In genomic region chr1:135794216-135795134, GRCm38 (mm10) we compare ENCODE assay signal across 8 mouse cellular contexts. TPM values are rescaled to one million over a fixed set of nuclear protein-coding genes. Genes with fewer than 3 reads are reported as not detected.
A peak's percentile ranks its signal among the peaks of the same experiment; 100 is the strongest.
DNase-seq lines count a peak whose midpoint lies in the region; ATAC-seq lines count a peak whose summit lies in the region.

No protein-coding gene starts in this region.

- DNase-seq in gastrocnemius, adult 18-20 months (ENCODE audit: low spot score): peak; percentile 56
- DNase-seq in gastrocnemius, postnatal 10 days: no peak
- DNase-seq in embryonic facial prominence, embryonic 14.5 days (ENCODE audit: low spot score): peak; percentile 84
- DNase-seq in left cerebral cortex, adult 8-10 months (ENCODE audit: low spot score in 2 of 2): no peak
- DNase-seq in left cerebral cortex, adult 11 months (ENCODE audit: low spot score): no peak
- no peak for DNase-seq in cerebellum, postnatal 25 days

- peak overlapping the region; percentile 47 for H3K9ac ChIP-seq in embryonic facial prominence, embryonic 14.5 days (ENCODE audit: low read depth, low read length)
- H3K9ac ChIP-seq in limb, embryonic 12.5 days (replicated peaks): no peak overlapping the region
- H3K9ac ChIP-seq in midbrain, embryonic 15.5 days: no peak overlapping the region

- no peaks in the 10 kb centered on the region for H3K9me3 ChIP-seq in embryonic facial prominence, embryonic 14.5 days (ENCODE audit: control insufficient read depth, low read length)
- H3K9me3 ChIP-seq in limb, embryonic 12.5 days: no peaks in the 10 kb centered on the region
- no peaks in the 10 kb centered on the region for H3K9me3 ChIP-seq in midbrain, embryonic 15.5 days

- peaks cover 15% of the 10 kb centered on the region for H3K4me1 ChIP-seq in embryonic facial prominence, embryonic 14.5 days (ENCODE audit: control insufficient read depth, insufficient read depth, low read length)
- H3K4me1 ChIP-seq in limb, embryonic 12.5 days (replicated peaks): peaks cover 24% of the 10 kb centered on the region
- peaks cover 14% of the 10 kb centered on the region for H3K4me1 ChIP-seq in midbrain, embryonic 15.5 days

- WGBS in embryonic facial prominence, embryonic 14.5 days: 28% methylated on average over 19 of the region's 20 CpGs
- WGBS in limb, embryonic 12.5 days: 31% methylated on average over 20 of the region's 20 CpGs
- 21% methylated on average over 20 of the region's 20 CpGs for WGBS in midbrain, embryonic 15.5 days

- ATAC-seq in embryonic facial prominence, embryonic 14.5 days (ENCODE audit: low read depth): peak; percentile 80
- ATAC-seq in limb, embryonic 12.5 days (ENCODE audit: insufficient number of reproducible peaks, insufficient read depth, low FRiP score, low TSS enrichment, low read depth): peak; percentile 45; the same call in 1 of the 2 replicates
- no peak for ATAC-seq in midbrain, embryonic 15.5 days (replicated peaks)

- H3K4me2 ChIP-seq in embryonic facial prominence, embryonic 14.5 days (ENCODE audit: low read depth, low read length): peak overlapping the region; percentile 51
- H3K4me2 ChIP-seq in limb, embryonic 12.5 days: peak overlapping the region; percentile 50
- peak overlapping the region; percentile 45 for H3K4me2 ChIP-seq in midbrain, embryonic 15.5 days

- H3K27me3 ChIP-seq in embryonic facial prominence, embryonic 14.5 days (replicated peaks; ENCODE audit: control insufficient read depth, insufficient read depth, low read length): no peaks in the 10 kb centered on the region
- H3K27me3 ChIP-seq in limb, embryonic 12.5 days: peaks cover 35% of the 10 kb centered on the region
- H3K27me3 ChIP-seq in midbrain, embryonic 15.5 days (replicated peaks): no peaks in the 10 kb centered on the region; the same call in 1 of the 2 replicates

- H3K36me3 ChIP-seq in embryonic facial prominence, embryonic 14.5 days (ENCODE audit: control insufficient read depth, insufficient read depth, low read length): no peaks in the 10 kb centered on the region
- no peaks in the 10 kb centered on the region for H3K36me3 ChIP-seq in limb, embryonic 12.5 days
- no peaks in the 10 kb centered on the region for H3K36me3 ChIP-seq in midbrain, embryonic 15.5 days (replicated peaks)

- peak overlapping the region; percentile 35; the same call in 1 of the 2 replicates for H3K27ac ChIP-seq in embryonic facial prominence, embryonic 14.5 days (replicated peaks; ENCODE audit: low read depth, low read length)
- no peak overlapping the region for H3K27ac ChIP-seq in limb, embryonic 12.5 days
- no peak overlapping the region for H3K27ac ChIP-seq in midbrain, embryonic 15.5 days

- H3K4me3 ChIP-seq in embryonic facial prominence, embryonic 14.5 days (ENCODE audit: low read depth, low read length): peak overlapping the region; percentile 13
- H3K4me3 ChIP-seq in limb, embryonic 12.5 days (replicated peaks): peak overlapping the region; percentile 26; the same call in 1 of the 2 replicates
- H3K4me3 ChIP-seq in midbrain, embryonic 15.5 days: no peak overlapping the region

RNA-seq across cellular contexts. Expression of gene Tnni1, which starts 15.2 kb away (rescaled TPM):
- total RNA-seq in gastrocnemius, adult 18-20 months (2021): 100 to 1,000 TPM; 310 to 354 TPM
- total RNA-seq in gastrocnemius, postnatal 10 days (2021): 100 to 1,000 TPM; 162 to 214 TPM
- 637 and 738 TPM in 2 replicates for polyA plus RNA-seq in embryonic facial prominence, embryonic 14.5 days (2014; fragmentation: Nextera tagmentation; extraction: Ambion mirVana)
- 89.0 and 101 TPM in 2 replicates for polyA plus RNA-seq in limb, embryonic 12.5 days (2016; fragmentation: Nextera tagmentation; extraction: Ambion mirVana)
- 0.56 and 1.9 TPM in 2 replicates for polyA plus RNA-seq in midbrain, embryonic 15.5 days (2015; fragmentation: Nextera tagmentation; extraction: Ambion mirVana)
- 1 to 10 TPM; 3.7 to 7.8 (median 4.2) TPM for total RNA-seq in left cerebral cortex, adult 8-10 months (2022)

RNA-seq across cellular contexts. Expression of gene Lad1, which starts 23.9 kb away (rescaled TPM):
- under 1 TPM in 1 of 2 experiments, not detected in 1; 0.09 TPM for total RNA-seq in gastrocnemius, adult 18-20 months (2021)
- under 1 TPM; 0.11 to 0.12 TPM for total RNA-seq in gastrocnemius, postnatal 10 days (2021)
- 16.6 and 21.7 TPM in 2 replicates for polyA plus RNA-seq in embryonic facial prominence, embryonic 14.5 days (2014; fragmentation: Nextera tagmentation; extraction: Ambion mirVana)
- 5.2 and 5.3 TPM in 2 replicates for polyA plus RNA-seq in limb, embryonic 12.5 days (2016; fragmentation: Nextera tagmentation; extraction: Ambion mirVana)
- 0.69 and 1.4 TPM in 2 replicates for polyA plus RNA-seq in midbrain, embryonic 15.5 days (2015; fragmentation: Nextera tagmentation; extraction: Ambion mirVana)
- total RNA-seq in left cerebral cortex, adult 8-10 months (2022): 1 to 10 TPM in 2 of 4 experiments, under 1 TPM in 2; 0.68 to 1.2 (median 1.1) TPM

RNA-seq across cellular contexts. Expression of gene Phlda3, which starts 28.6 kb away (rescaled TPM):
- 100 to 1,000 TPM; 152 to 154 TPM for total RNA-seq in gastrocnemius, adult 18-20 months (2021)
- total RNA-seq in gastrocnemius, postnatal 10 days (2021): 10 to 100 TPM; 24.1 to 36.7 TPM
- polyA plus RNA-seq in embryonic facial prominence, embryonic 14.5 days (2014; fragmentation: Nextera tagmentation; extraction: Ambion mirVana): 80.1 and 90.4 TPM in 2 replicates
- polyA plus RNA-seq in limb, embryonic 12.5 days (2016; fragmentation: Nextera tagmentation; extraction: Ambion mirVana): 43.6 and 43.7 TPM in 2 replicates
- 27.6 and 31.4 TPM in 2 replicates for polyA plus RNA-seq in midbrain, embryonic 15.5 days (2015; fragmentation: Nextera tagmentation; extraction: Ambion mirVana)
- 10 to 100 TPM; 20.7 to 22.0 (median 21.7) TPM for total RNA-seq in left cerebral cortex, adult 8-10 months (2022)

RNA-seq across cellular contexts. Expression of gene Tnnt2, which starts 41.7 kb away (rescaled TPM):
- 1 to 10 TPM; 3.3 to 4.3 TPM for total RNA-seq in gastrocnemius, adult 18-20 months (2021)
- 10 to 100 TPM; 41.1 to 52.6 TPM for total RNA-seq in gastrocnemius, postnatal 10 days (2021)
- polyA plus RNA-seq in embryonic facial prominence, embryonic 14.5 days (2014; fragmentation: Nextera tagmentation; extraction: Ambion mirVana): 193 and 213 TPM in 2 replicates
- 36.0 and 40.6 TPM in 2 replicates for polyA plus RNA-seq in limb, embryonic 12.5 days (2016; fragmentation: Nextera tagmentation; extraction: Ambion mirVana)
- polyA plus RNA-seq in midbrain, embryonic 15.5 days (2015; fragmentation: Nextera tagmentation; extraction: Ambion mirVana): 0.71 and 13.1 TPM in 2 replicates
- 10 to 100 TPM; 11.8 to 18.8 (median 13.4) TPM for total RNA-seq in left cerebral cortex, adult 8-10 months (2022)

Comparison
In these comparisons a context has a peak if more than half of its experiments do, and no peak if none do; other contexts are left out.
1. DNase-seq: peak in gastrocnemius, adult 18-20 months (single experiment) and embryonic facial prominence, embryonic 14.5 days (single experiment); none in gastrocnemius, postnatal 10 days (single experiment), left cerebral cortex, adult 8-10 months (0 of 2), left cerebral cortex, adult 11 months (single experiment) and cerebellum, postnatal 25 days (0 of 2).
2. RNA of gene Phlda3, which starts 28.6 kb away (total RNA-seq): 152 to 154 TPM in gastrocnemius, adult 18-20 months; 24.1 to 36.7 TPM in gastrocnemius, postnatal 10 days and 20.7 to 22.0 TPM in left cerebral cortex, adult 8-10 months; every median in the first group is over 4 times any median in the second.
3. RNA of gene Tnni1, which starts 15.2 kb away (total RNA-seq): 310 to 354 TPM in gastrocnemius, adult 18-20 months and 162 to 214 TPM in gastrocnemius, postnatal 10 days; 3.7 to 7.8 TPM in left cerebral cortex, adult 8-10 months; every median in the first group is over 10 times any median in the second.
4. Peak in every context shown above with its lines, with median percentiles within 50 percentile points of each other: H3K4me2 ChIP-seq.